Mouse (Mus musculus) v-Abl transformed pro-B cells (cell line): ENCODE data around the gene Ankrd23.

Experiments used
- in situ Hi-C, 2 experiments: fragments of 400-800 bp; cut with MboI; formaldehyde crosslinking; loops; one replicate each; pipeline ENCODE4 v1.15.1; 2025; ENCODE audit not compliant: unreplicated experiment in 2 of 2

The Ankrd23 gene

GRCm38 (mm10) chr1:36525774-36526173 lies 10.9 kb downstream of the Ankrd23 start:
- in situ Hi-C loops: no loop called here

GRCm38 (mm10) chr1:36524058-36524457 lies 12.6 kb downstream of the Ankrd23 start:
- in situ Hi-C loops: no loop called here

- in situ Hi-C loops: no loop called here
Observed at GRCm38 (mm10) chr1:36523332-36524013, 13.2 kb downstream of the Ankrd23 start.

GRCm38 (mm10) chr1:36522210-36522609 lies 14.5 kb downstream of the Ankrd23 start:
- in situ Hi-C loops: no loop called here

- in situ Hi-C loops: no loop called here
Observed at GRCm38 (mm10) chr1:36519626-36520025, 17.1 kb downstream of the Ankrd23 start.

GRCm38 (mm10) chr1:36518259-36518658 lies 18.4 kb downstream of the Ankrd23 start:
- in situ Hi-C loops: no loop called here

GRCm38 (mm10) chr1:36513718-36514117 lies 23.0 kb downstream of the Ankrd23 start:
- in situ Hi-C loops: no loop called here

GRCm38 (mm10) chr1:36513310-36513709 lies 23.4 kb downstream of the Ankrd23 start:
- in situ Hi-C loops: no loop called here

- in situ Hi-C loops: no loop called here
Observed at GRCm38 (mm10) chr1:36512966-36513280, 23.8 kb downstream of the Ankrd23 start.

- in situ Hi-C loops: no loop called here
Observed at GRCm38 (mm10) chr1:36512089-36512965, 24.4 kb downstream of the Ankrd23 start.

GRCm38 (mm10) chr1:36511289-36512021 lies 25.2 kb downstream of the Ankrd23 start, which contains the start of gene Cnnm3:
Cnnm3 (plus strand) TSS chr1:36511867.
- in situ Hi-C loops: no loop called here

- in situ Hi-C loops: loop anchor here in 1 of 2 experiments (10.0 kb wide), 1 partner anchor 183 kb away; no protein-coding TSS in a partner anchor
Observed at GRCm38 (mm10) chr1:36508238-36508637, 28.4 kb downstream of the Ankrd23 start.

GRCm38 (mm10) chr1:36501261-36501660 lies 35.4 kb downstream of the Ankrd23 start:
- in situ Hi-C loops: loop anchor here (5.0 to 10.0 kb wide), 2 partner anchors 59 to 176 kb away; no protein-coding TSS in a partner anchor

- in situ Hi-C loops: loop anchor here in 1 of 2 experiments (25.0 kb wide), 1 partner anchor 1635 kb away; no protein-coding TSS in a partner anchor
Observed at GRCm38 (mm10) chr1:36497312-36497711, 39.4 kb downstream of the Ankrd23 start.

- in situ Hi-C loops: loop anchor here in 1 of 2 experiments (25.0 kb wide), 1 partner anchor 1634 kb away; no protein-coding TSS in a partner anchor
Observed at GRCm38 (mm10) chr1:36496719-36497118, 40.0 kb downstream of the Ankrd23 start.

- in situ Hi-C loops: loop anchor here in 1 of 2 experiments (25.0 kb wide), 1 partner anchor 1631 kb away; no protein-coding TSS in a partner anchor
Observed at GRCm38 (mm10) chr1:36493299-36493698, 43.4 kb downstream of the Ankrd23 start.

GRCm38 (mm10) chr1:36492416-36493139 lies 44.1 kb downstream of the Ankrd23 start:
- in situ Hi-C loops: loop anchor here in 1 of 2 experiments (25.0 kb wide), 1 partner anchor 1630 kb away; no protein-coding TSS in a partner anchor

- in situ Hi-C loops: loop anchor here in 1 of 2 experiments (25.0 kb wide), 1 partner anchor 1627 kb away; no protein-coding TSS in a partner anchor
Observed at GRCm38 (mm10) chr1:36489661-36490060, 47.0 kb downstream of the Ankrd23 start.

GRCm38 (mm10) chr1:36487111-36487510 lies 49.6 kb downstream of the Ankrd23 start:
- in situ Hi-C loops: loop anchor here in 1 of 2 experiments (25.0 kb wide), 1 partner anchor 1625 kb away; no protein-coding TSS in a partner anchor

GRCm38 (mm10) chr1:36485080-36485479 lies 51.6 kb downstream of the Ankrd23 start:
- in situ Hi-C loops: loop anchor here in 1 of 2 experiments (25.0 kb wide), 1 partner anchor 1623 kb away; no protein-coding TSS in a partner anchor
